Mouse (Mus musculus): ENCODE data around the gene Fgf5.

Fgf5 gene

DNA sequence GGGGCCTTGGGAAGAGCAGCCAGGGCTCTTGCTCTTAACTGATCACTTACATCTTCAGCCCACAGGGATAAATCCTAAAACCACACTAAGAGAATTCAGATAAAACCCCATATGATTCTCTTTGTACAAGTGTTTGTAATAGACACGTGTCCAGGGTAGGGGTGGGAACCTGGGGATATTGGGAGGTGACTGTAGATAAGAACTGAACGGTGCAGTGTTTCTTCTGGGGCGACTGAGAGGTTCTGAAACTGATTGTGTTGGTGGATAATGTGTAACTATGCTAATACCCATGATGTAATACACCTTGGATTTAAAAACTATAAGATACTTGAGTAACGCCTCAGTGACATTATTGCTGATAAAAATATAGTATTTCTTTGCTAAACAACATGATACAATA is 51.7 kb downstream of the Fgf5 start:
- DNase-seq, result no peak

DNA sequence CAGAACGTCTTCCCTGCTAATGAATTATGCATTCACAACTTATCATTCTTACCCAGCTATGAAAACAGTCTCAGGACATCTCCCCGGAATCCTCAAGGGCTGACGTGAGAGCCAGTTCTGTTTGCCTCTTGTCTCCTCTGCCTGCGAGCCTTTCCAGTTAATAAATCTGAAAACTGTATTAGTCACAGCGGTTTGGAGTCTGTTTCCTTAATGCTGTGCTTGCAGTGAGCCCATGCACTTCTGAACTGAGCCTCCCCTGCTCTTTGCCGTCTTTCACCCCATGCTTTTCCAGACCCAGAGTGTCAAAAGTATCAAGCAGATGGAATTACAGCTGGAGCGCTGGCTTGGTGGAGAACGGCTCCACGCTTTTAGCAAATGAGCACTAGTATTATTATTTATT is 52.5 kb downstream of the Fgf5 start:
- no peak for DNase-seq

DNA sequence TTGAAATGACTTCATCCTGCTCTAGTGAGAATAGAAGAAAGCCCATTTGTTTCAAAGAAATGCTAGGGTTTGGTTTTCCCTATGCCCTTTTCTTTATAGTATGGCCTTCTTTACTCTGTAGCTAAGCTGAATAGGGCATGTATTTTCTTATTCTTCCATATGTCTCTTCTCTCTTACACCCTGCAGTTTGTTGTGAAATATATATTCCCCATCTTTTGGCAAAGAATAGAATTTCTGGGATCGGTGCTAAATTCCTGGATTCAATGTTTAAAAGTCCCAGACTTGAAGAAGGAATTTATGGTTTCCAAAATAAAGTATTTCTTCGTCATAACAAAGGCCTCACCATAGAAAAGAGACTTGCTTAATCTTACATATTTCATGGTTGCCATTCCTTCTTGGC is 72.6 kb downstream of the Fgf5 start:
- DNase-seq, result no peak

Measured in cerebellum, postnatal 10 days (tissue).